Mouse (Mus musculus) heart, postnatal 36 days (tissue): Measurements from ENCODE around the gene Nabp1. TPM values are rescaled to one million over a fixed set of nuclear protein-coding genes. Genes with fewer than 3 reads are reported as not detected.

ENCODE experiments used
- DNase-seq, 2 experiments: peaks; one replicate each; pipeline ENCODE4 v3.0.0; 2021 to 2022
- intact Hi-C: fragments of 180-260 bp; cut with DNase I; formaldehyde crosslinking; loops from one replicate; pipeline ENCODE4 v1.15.1; 2025
- total RNA-seq, 2 experiments: library from RNA; stranded (reverse); gene quantifications; 2 replicates each; pipeline ENCODE4 v1.2.3; 2021

The Nabp1 gene
- total RNA-seq, 2 experiments from 2014 or later = 42.7 to 50.3 TPM

DNA sequence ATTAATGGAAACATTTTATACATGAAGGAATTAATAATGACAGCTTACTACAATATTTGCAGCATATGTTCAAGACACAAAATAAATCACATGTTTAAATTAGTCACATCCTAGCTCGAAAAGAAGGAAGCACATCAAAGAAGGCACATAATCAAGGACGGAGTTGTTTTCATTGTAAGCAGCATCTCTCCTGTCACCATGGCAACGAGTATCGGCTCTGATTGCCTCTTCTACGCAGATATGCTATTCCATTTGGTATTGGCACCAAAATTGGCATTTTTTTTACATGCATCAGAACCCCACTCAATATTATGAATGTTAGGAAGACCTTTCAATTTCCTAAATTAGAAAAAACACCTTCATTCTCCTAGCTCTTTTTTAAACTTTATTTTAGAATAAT is 59.5 kb downstream of the Nabp1 start:
- intact Hi-C loops = no loop called here
- no peak for DNase-seq

Other genes with a start within 250 kb of the Nabp1 start
- 100 to 1,000 TPM; 143 to 146 TPM for gene Cavin2, start 189.3 kb downstream of the Nabp1 start, total RNA-seq